Mouse (Mus musculus): ENCODE measurements around the gene Pex19.

Pex19 gene

DNA sequence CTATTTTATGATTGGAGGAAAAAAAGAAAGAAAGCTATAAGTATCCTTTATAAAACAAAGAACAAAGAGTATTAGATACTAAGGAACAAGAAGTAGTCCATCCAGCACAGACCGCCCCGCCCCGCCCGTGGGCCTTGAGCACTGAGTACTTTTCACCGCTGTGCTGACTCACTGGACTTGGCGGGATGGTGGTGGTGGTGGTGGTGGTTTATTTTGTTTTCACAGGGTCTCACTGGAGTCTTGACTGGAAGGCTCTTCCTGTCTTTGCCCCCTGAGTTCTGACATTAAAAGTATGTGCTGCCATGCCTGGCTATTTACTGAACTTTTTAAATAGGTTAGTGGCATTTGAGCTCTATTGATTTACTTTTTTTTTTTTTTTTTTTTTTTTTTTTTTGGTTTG is 56.5 kb downstream of the Pex19 start:
- DNase-seq (ENCODE audit: low read depth, low spot score): no peak

DNA sequence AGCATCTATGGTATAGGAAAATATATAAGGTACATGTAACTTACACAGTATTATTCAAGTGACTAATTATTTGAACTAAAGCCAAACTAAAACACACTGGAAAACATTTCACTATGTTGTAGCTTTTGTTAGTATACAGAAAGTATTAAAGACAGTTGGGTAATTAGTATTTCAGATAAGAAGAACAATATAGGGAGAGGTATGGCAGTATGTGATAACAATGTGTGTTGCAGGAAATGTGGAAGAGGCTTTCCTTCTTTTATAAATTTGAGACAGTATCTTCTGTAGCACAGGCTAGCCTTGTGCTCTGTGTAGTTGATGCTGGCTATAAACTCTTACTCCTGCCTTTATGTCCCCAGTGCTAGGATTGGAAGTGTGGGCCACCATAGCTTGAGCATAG is 57.4 kb downstream of the Pex19 start:
- DNase-seq (ENCODE audit: low read depth, low spot score): no peak

Measured in skeletal muscle tissue, adult 2 months (tissue).